Mouse (Mus musculus): Measurements from ENCODE around the gene Them4. TPM values are rescaled to one million over a fixed set of nuclear protein-coding genes. Genes with fewer than 3 reads are reported as not detected.

The Them4 gene
- 1 to 10 TPM; 4.8 to 8.9 TPM for total RNA-seq (2023)

DNA sequence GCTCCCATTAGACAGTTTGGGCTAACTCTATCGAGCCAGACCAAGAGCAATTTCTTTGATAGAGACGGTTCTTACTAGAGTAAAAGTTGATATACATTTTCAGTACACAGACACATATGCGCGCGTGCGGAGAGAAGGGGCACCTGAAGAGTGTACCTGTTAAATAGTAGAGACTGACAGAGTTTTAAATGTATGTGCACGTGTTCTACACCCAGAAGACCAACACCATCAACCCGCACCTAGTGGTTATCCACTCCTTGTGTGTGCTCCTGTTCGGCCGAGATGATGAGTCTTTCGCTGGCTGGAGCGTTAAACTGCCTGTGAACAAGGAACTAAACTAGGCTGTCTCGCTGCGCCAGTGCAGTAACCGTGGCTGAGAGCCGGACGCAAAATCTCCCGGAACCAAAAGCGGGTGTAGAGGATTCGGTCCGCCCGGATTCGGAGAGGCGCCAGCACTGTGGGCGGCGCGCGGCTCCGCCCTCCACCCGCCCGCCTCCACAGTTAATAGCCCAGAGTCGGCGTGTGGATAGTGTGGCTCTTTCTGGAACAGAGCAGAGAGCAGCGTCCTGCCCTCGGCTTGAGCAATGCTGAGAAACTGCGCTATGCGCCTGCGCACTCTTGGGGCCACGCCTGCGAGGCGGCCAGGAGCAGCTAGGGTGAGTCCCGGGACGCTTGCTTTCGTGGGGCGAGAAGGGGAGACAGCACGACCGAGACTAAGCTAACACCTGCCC lies at the start of gene Them4:
TSS of gene Them4 (plus strand) at position 457 of the 731 bp plus-strand sequence.

DNA sequence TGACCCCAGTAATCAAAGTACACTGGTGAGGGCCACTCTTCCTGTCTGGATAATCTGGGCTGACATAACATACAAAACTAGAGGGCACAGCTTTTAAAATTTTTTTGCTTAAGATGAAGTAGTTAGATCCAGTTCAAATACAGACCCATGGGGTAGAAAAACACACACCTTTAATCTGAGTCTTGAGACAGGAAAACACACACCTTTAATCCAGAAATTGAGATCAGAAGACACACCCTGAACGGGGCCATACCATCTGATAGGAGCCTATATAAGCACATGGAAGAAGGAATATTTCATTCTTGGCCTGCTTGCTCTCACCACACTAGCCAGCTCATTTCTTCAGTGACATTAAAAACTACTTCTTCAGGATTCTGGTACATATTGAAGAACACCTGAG lies 46.2 kb upstream of the Them4 start, which contains the start of gene Gm4778:
TSS of gene Gm4778 (plus strand) at position 301 of the 400 bp plus-strand sequence.

DNA sequence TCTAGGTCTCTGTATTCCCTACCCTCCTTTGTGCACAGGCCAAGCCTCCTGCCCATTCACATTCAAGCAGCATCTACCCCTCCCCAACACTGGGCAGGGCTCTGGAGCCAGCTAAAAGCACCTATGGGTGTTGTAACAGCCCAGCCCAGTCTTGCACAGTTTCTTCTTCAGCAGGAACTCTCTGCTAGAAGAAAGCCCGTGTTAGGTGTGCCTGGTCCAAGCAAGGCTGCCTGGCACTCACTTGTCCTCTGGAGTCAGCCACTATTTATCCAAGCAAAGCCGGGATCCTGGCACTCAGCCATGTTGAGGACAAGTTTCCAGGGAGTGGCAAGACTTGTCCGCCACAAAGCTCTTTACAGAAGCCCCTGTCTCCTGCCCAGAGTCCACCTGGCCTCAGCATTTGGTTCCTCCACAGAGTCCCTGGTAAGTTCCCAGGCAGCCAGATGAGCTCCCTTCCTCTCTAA lies 32.1 kb downstream of the Them4 start, which contains the start of gene Them5:
TSS of gene Them5 (plus strand) at position 141 of the 464 bp plus-strand sequence.

DNA sequence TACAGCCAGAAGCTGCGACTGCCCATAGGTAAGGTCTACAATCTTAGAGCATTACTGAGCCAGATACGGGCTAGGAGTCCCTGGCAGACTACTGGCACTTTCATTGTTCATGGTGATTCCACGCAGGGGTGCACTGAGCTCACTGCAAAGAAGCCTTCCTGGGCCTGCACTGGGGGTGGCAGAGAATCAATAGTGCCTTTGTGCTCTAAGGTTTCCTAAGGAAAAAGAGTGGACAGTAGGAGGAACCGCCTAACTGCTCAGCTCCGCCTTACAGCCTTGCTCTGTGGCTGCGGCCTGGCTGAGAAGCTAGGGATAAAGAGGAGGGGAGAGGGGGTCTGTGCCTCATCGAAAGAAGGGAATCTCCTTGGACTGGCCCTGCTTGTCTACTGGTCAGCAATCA lies 52.2 kb downstream of the Them4 start, which contains the start of gene C2cd4d:
TSS of gene C2cd4d (plus strand) at position 301 of the 400 bp plus-strand sequence.

GRCm38 (mm10) chr3:94372641-94373040 lies 62.8 kb downstream of the Them4 start, which contains the start of gene Rorc:
Gene Rorc, plus strand, starts transcription at chr3:94372794.

Other genes starting within 250 kb of the Them4 start
- not detected for gene Gm10697, start 237.4 kb upstream of the Them4 start, total RNA-seq (2023)
- gene Gm10696, start 131.9 kb upstream of the Them4 start, total RNA-seq (2023): not detected
- not detected for gene Gm5286, start 113.4 kb upstream of the Them4 start, total RNA-seq (2023)
- not detected for gene Gm4778, start 46.1 kb upstream of the Them4 start, total RNA-seq (2023)
- not detected for gene Them5, start 32.0 kb downstream of the Them4 start, total RNA-seq (2023)
- not detected for gene C2cd4d, start 52.3 kb downstream of the Them4 start, total RNA-seq (2023)
- gene Rorc, start 62.7 kb downstream of the Them4 start, total RNA-seq (2023): 1 to 10 TPM; 1.5 to 2.6 TPM
- under 1 TPM; 0.52 to 0.56 TPM for gene Lingo4, start 88.4 kb downstream of the Them4 start, total RNA-seq (2023)
- gene Tdrkh, start 103.2 kb downstream of the Them4 start, total RNA-seq (2023): 1 to 10 TPM; 5.6 to 6.8 TPM
- 10 to 100 TPM; 66.8 to 68.7 TPM for gene Mrpl9, start 133.2 kb downstream of the Them4 start, total RNA-seq (2023)
- under 1 TPM in 1 of 2 experiments, not detected in 1; 0.44 TPM for gene Oaz3, start 133.8 kb downstream of the Them4 start, total RNA-seq (2023)
- not detected for gene Celf3, start 168.2 kb downstream of the Them4 start, total RNA-seq (2023)
- gene Riiad1, start 170.3 kb downstream of the Them4 start, total RNA-seq (2023): 1 to 10 TPM in 1 of 2 experiments, not detected in 1; 1.8 TPM

Measured in T-cell, adult 66 days (primary cell).